Mouse (Mus musculus) myocyte (in vitro differentiated cells): Measurements from ENCODE around the gene Ppp1r21. TPM values are rescaled to one million over a fixed set of nuclear protein-coding genes. Genes with fewer than 3 reads are reported as not detected.

ENCODE experiments used
- H3K27me3 ChIP-seq: one replicate; pipeline ENCODE4 v1.6.1; 2011; ENCODE audit not compliant: control insufficient read depth, insufficient read depth, insufficient read length
- H3K36me3 ChIP-seq: one replicate; pipeline ENCODE4 v1.6.1; 2011; ENCODE audit not compliant: control insufficient read depth, insufficient read depth
- H3K4me2 ChIP-seq: one replicate; pipeline ENCODE4 v1.6.1; 2011; ENCODE audit warnings: low read depth, control low read depth
- H3K4me3 ChIP-seq: one replicate; pipeline ENCODE4 v1.5.1; 2011; ENCODE audit warnings: mild to moderate bottlenecking, control low read depth, moderate library complexity
- H3K79me2 ChIP-seq: one replicate; pipeline ENCODE4 v1.6.1; 2011; ENCODE audit not compliant: control insufficient read depth, insufficient read depth
- H3ac ChIP-seq: one replicate; pipeline ENCODE4 v1.6.1; 2011; ENCODE audit not compliant: control insufficient read depth, insufficient read length
- CEBPB ChIP-seq: IDR thresholded peaks from 2 replicates; pipeline ENCODE4 v1.6.1; 2011; ENCODE audit warnings: mild to moderate bottlenecking, moderate library complexity; ENCODE audit not compliant: poor library complexity, insufficient read depth, severe bottlenecking
- E2F4 ChIP-seq: IDR thresholded peaks from one replicate; pipeline ENCODE4 v1.6.1; 2011; ENCODE audit warnings: mild to moderate bottlenecking, control low read depth, moderate library complexity; ENCODE audit not compliant: insufficient read depth
- MAX ChIP-seq: IDR thresholded peaks from one replicate; pipeline ENCODE4 v1.6.1; 2011; ENCODE audit warnings: low read depth, mild to moderate bottlenecking, control low read depth
- MYOD1 ChIP-seq, 3 experiments: IDR thresholded peaks; one replicate each; pipeline ENCODE4 v1.6.1; 2011; ENCODE audit warnings: control low read depth in 2 of 3, low read depth in 2 of 3, mild to moderate bottlenecking in 2 of 3, moderate library complexity in 1 of 3; ENCODE audit not compliant: insufficient read length in 2 of 3, control insufficient read depth in 1 of 3
- MYOG ChIP-seq, 3 experiments: IDR thresholded peaks; one replicate each; pipeline ENCODE4 v1.6.1; 2011; ENCODE audit warnings: control low read depth in 2 of 3, low read depth in 2 of 3, mild to moderate bottlenecking in 2 of 3; ENCODE audit not compliant: insufficient read length in 2 of 3, control insufficient read depth in 1 of 3, insufficient read depth in 1 of 3
- POLR2A ChIP-seq: IDR thresholded peaks from one replicate; pipeline ENCODE4 v1.6.1; 2011; ENCODE audit warnings: low read depth, mild to moderate bottlenecking, control low read depth, moderate library complexity; ENCODE audit not compliant: insufficient read length
- POLR2AphosphoS2 ChIP-seq: IDR thresholded peaks from one replicate; pipeline ENCODE4 v1.6.1; 2011; ENCODE audit warnings: low read depth, control low read depth; ENCODE audit not compliant: insufficient read length
- REST ChIP-seq: IDR thresholded peaks from one replicate; pipeline ENCODE4 v1.6.1; 2011; ENCODE audit warnings: mild to moderate bottlenecking, control low read depth, moderate library complexity; ENCODE audit not compliant: insufficient read depth, insufficient read length
- SRF ChIP-seq: IDR thresholded peaks from one replicate; pipeline ENCODE4 v1.6.1; 2011; ENCODE audit warnings: low read depth; ENCODE audit not compliant: control insufficient read depth, insufficient read length
- TCF12 ChIP-seq: IDR thresholded peaks from one replicate; pipeline ENCODE4 v1.6.1; 2011; ENCODE audit warnings: mild to moderate bottlenecking, control low read depth; ENCODE audit not compliant: poor library complexity, insufficient read depth, severe bottlenecking
- TCF3 ChIP-seq: IDR thresholded peaks from one replicate; pipeline ENCODE4 v1.6.1; 2011; ENCODE audit warnings: low read depth, control low read depth; ENCODE audit not compliant: insufficient read length
- USF1 ChIP-seq: IDR thresholded peaks from one replicate; pipeline ENCODE4 v1.6.1; 2011; ENCODE audit warnings: low read depth, mild to moderate bottlenecking, control low read depth, moderate library complexity
- polyA plus RNA-seq: library from polyadenylated mRNA; unstranded; fragments of >200 nt; fragmentation: generic; extraction: Trizol; gene quantifications from one replicate; pipeline ENCODE4 v1.2.1, GENCODE M21; 2012; ENCODE audit warnings: missing spikeins

The Ppp1r21 gene
- polyA plus RNA-seq, 1 experiment = 11.5 TPM

- Histone ChIP-seq H3K4me2 (no peak overlapping the region), H3K36me3 (no peaks in the 10 kb centered on the region), H3K79me2 (no peaks in the 10 kb centered on the region), H3K4me3 (no peak overlapping the region), H3K27me3 (no peaks in the 10 kb centered on the region), H3ac (no peak overlapping the region)
- TF ChIP-seq SRF = no peak
- TF ChIP-seq E2F4 = no peak
- no peak for TF ChIP-seq MYOD1 (IDR thresholded peaks at IDR 0.05; ENCODE audit: control insufficient read depth in 1 of 3, insufficient read length in 2 of 3, low read depth in 2 of 3)
- TF ChIP-seq CEBPB = peak; percentile 32; the same call in 1 of the 2 replicates
- TF ChIP-seq USF1 = no peak
Measured at GRCm38 (mm10) chr17:88516477-88516876, 13.4 kb upstream of the Ppp1r21 start.

GRCm38 (mm10) chr17:88527781-88528180 is 2.1 kb upstream of the Ppp1r21 start:
- Histone ChIP-seq H3K36me3 (no peaks in the 10 kb centered on the region), H3K27me3 (no peaks in the 10 kb centered on the region)

GRCm38 (mm10) chr17:88530236-88530619 is 310 bp downstream of the Ppp1r21 start:
- TF ChIP-seq REST (no peak), E2F4 (no peak), MAX (no peak), MYOG (IDR thresholded peaks at IDR 0.05; ENCODE audit: control insufficient read depth in 1 of 3, insufficient read depth in 1 of 3, insufficient read length in 2 of 3, low read depth in 2 of 3) (no peak), POLR2A (no peak), TCF3 (no peak), POLR2AphosphoS2 (no peak), SRF (no peak)
- Histone ChIP-seq H3K27me3 (no peaks in the 10 kb centered on the region), H3K79me2 (peaks cover 4% of the 10 kb centered on the region), H3K4me2 (peak overlapping the region; percentile 91), H3K36me3 (no peaks in the 10 kb centered on the region), H3K4me3 (peak overlapping the region; percentile 73), H3ac (no peak overlapping the region)

More at GRCm38 (mm10) chr17:88527781-88528180, 2.1 kb upstream of the Ppp1r21 start:
- Histone ChIP-seq H3K4me3 (no peak overlapping the region), H3K4me2 (peak overlapping the region; percentile 34), H3K79me2 (peaks cover 4% of the 10 kb centered on the region), H3ac (no peak overlapping the region)
- no peak for TF ChIP-seq POLR2AphosphoS2
- TF ChIP-seq MYOD1 (IDR thresholded peaks at IDR 0.05; ENCODE audit: control insufficient read depth in 1 of 3, insufficient read length in 2 of 3, low read depth in 2 of 3) = no peak
- no peak for TF ChIP-seq E2F4
- no peak for TF ChIP-seq USF1
- TF ChIP-seq POLR2A = no peak
- TF ChIP-seq MYOG (IDR thresholded peaks at IDR 0.05; ENCODE audit: control insufficient read depth in 1 of 3, insufficient read depth in 1 of 3, insufficient read length in 2 of 3, low read depth in 2 of 3) = no peak
- no peak for TF ChIP-seq REST
- no peak for TF ChIP-seq TCF12
- TF ChIP-seq MAX = no peak
- TF ChIP-seq SRF = no peak
- no peak for TF ChIP-seq CEBPB
- TF ChIP-seq TCF3 = no peak

- Histone ChIP-seq H3K27me3 (no peaks in the 10 kb centered on the region), H3K4me3 (peak overlapping the region; percentile 73), H3K36me3 (no peaks in the 10 kb centered on the region), H3K4me2 (peak overlapping the region; percentile 91), H3ac (no peak overlapping the region), H3K79me2 (peaks cover 4% of the 10 kb centered on the region)
- TF ChIP-seq POLR2AphosphoS2 = no peak
- no peak for TF ChIP-seq MAX
- no peak for TF ChIP-seq E2F4
- no peak for TF ChIP-seq TCF3
- TF ChIP-seq MYOD1 (IDR thresholded peaks at IDR 0.05; ENCODE audit: control insufficient read depth in 1 of 3, insufficient read length in 2 of 3, low read depth in 2 of 3) = no peak
- no peak for TF ChIP-seq SRF
- no peak for TF ChIP-seq CEBPB
- no peak for TF ChIP-seq POLR2A
- TF ChIP-seq USF1 = no peak
- no peak for TF ChIP-seq REST
- no peak for TF ChIP-seq TCF12
- no peak for TF ChIP-seq MYOG (IDR thresholded peaks at IDR 0.05; ENCODE audit: control insufficient read depth in 1 of 3, insufficient read depth in 1 of 3, insufficient read length in 2 of 3, low read depth in 2 of 3)
Measured at GRCm38 (mm10) chr17:88530667-88531066, 749 bp downstream of the Ppp1r21 start.

GRCm38 (mm10) chr17:88531176-88531575 is 1.3 kb downstream of the Ppp1r21 start:
- Histone ChIP-seq H3K4me3 (peak overlapping the region; percentile 73), H3K36me3 (no peaks in the 10 kb centered on the region), H3ac (no peak overlapping the region), H3K4me2 (peak overlapping the region; percentile 91), H3K27me3 (no peaks in the 10 kb centered on the region), H3K79me2 (peaks cover 4% of the 10 kb centered on the region)
- TF ChIP-seq MAX (no peak), CEBPB (no peak), REST (no peak), TCF3 (no peak), POLR2AphosphoS2 (no peak), MYOD1 (IDR thresholded peaks at IDR 0.05; ENCODE audit: control insufficient read depth in 1 of 3, insufficient read length in 2 of 3, low read depth in 2 of 3) (no peak), POLR2A (no peak), USF1 (no peak), TCF12 (no peak), SRF (no peak), MYOG (IDR thresholded peaks at IDR 0.05; ENCODE audit: control insufficient read depth in 1 of 3, insufficient read depth in 1 of 3, insufficient read length in 2 of 3, low read depth in 2 of 3) (no peak), E2F4 (no peak)
